Mouse (Mus musculus): ENCODE data around the gene Atf6.

DNA sequence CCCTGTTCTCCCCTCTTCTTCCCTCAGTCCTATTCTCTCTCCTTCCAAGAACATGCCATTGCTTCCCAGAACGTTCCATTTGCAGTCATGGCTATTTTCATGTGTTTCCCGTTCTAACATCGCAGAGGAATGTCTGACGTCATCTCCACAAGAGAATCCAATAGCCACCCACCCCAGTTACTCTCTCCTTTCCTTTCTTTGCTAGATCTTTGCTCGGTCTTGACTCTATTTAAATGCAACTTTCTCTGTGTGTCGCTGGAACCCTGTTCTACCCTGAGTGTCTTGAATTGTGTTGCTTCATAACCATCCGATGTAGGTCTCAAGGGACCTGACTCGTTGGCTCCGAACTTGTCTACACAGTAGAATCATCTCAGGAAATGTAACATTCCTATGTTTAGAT lies 168.0 kb downstream of the Atf6 start:
- TF ChIP-seq CTCF (IDR thresholded peaks at IDR 0.05; ENCODE audit: low read depth) (no peak), EP300 (IDR thresholded peaks at IDR 0.05; ENCODE audit: low read depth) (no peak)

All from heart, postnatal 0 days (tissue).